Mouse (Mus musculus) kidney, embryonic 15.5 days (tissue): ENCODE measurements around the gene Gm42420. TPM values are rescaled to one million over a fixed set of nuclear protein-coding genes. Genes with fewer than 3 reads are reported as not detected.

Source experiments
- ATAC-seq: fragments of 200-750 bp; cut with Nextera tagmentation; replicated peaks from 2 replicates; pipeline ENCODE4 v1.8.0; 2017; ENCODE audit warnings: moderate TSS enrichment; ENCODE audit not compliant: low FRiP score
- H3K27ac ChIP-seq: fragments of 300-500 bp; sonication (generic); 2 replicates; pipeline ENCODE4 v1.5.1; 2015; ENCODE audit warnings: mild to moderate bottlenecking, inconsistent platforms
- H3K27me3 ChIP-seq: fragments of 300-500 bp; sonication (generic); 2 replicates; pipeline ENCODE4 v1.6.1; 2015; ENCODE audit warnings: inconsistent platforms
- H3K36me3 ChIP-seq: fragments of 300-500 bp; sonication (generic); 2 replicates; pipeline ENCODE4 v1.6.1; 2015; ENCODE audit warnings: inconsistent platforms
- H3K4me1 ChIP-seq: fragments of 300-500 bp; sonication (generic); 2 replicates; pipeline ENCODE4 v1.6.1; 2015; ENCODE audit warnings: inconsistent platforms
- H3K4me2 ChIP-seq: fragments of 300-500 bp; sonication (generic); 2 replicates; pipeline ENCODE4 v1.6.1; 2015; ENCODE audit warnings: moderate library complexity, mild to moderate bottlenecking, inconsistent platforms
- H3K4me3 ChIP-seq: fragments of 300-500 bp; sonication (generic); replicated peaks from 2 replicates; pipeline ENCODE4 v1.5.1; 2015; ENCODE audit warnings: mild to moderate bottlenecking, inconsistent platforms
- H3K9ac ChIP-seq: fragments of 300-500 bp; sonication (generic); 2 replicates; pipeline ENCODE4 v1.6.1; 2015; ENCODE audit warnings: mild to moderate bottlenecking, inconsistent platforms
- H3K9me3 ChIP-seq: fragments of 300-500 bp; sonication (generic); replicated peaks from 2 replicates; pipeline ENCODE4 v1.6.1; 2016; ENCODE audit warnings: inconsistent platforms
- WGBS: fragments of 180-500 bp; shearing (Covaris S2); methylation state at CpG from one replicate; pipeline ENCODE4 v1.1.7; 2015; ENCODE audit warnings: mixed read lengths; 5-methylcytosine and 5-hydroxymethylcytosine counted together
- polyA plus RNA-seq: library from polyadenylated mRNA; unstranded; fragments of >200 nt; fragmentation: Nextera tagmentation; extraction: Ambion mirVana; gene quantifications from 2 replicates; pipeline ENCODE4 v1.2.1, GENCODE M21; 2015

The Gm42420 gene
- polyA plus RNA-seq, 1 experiment from 2014 or later, result not detected

DNA sequence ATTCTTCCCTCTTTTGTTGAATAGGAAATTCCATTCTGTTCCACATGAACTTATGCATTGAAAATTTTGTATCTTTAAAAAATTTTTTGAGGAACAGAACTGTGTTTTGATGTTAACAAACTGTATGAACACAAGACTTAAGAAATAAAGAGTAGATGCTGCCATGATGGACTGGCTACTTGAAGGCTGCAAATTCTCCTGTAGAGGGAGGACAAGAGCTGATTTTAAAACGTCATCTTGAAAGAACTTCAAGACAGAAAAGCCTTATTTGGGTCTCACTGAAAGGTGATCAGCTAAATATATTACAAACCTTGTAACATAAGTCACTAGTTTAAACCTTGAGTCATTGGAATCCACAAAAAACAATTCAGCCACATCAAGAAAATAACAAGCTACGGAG, 24.7 kb downstream of the Gm42420 start:
- peaks cover 39% of the 10 kb centered on the region for H3K36me3 ChIP-seq
- no peak overlapping the region for H3K27ac ChIP-seq
- H3K4me2 ChIP-seq, result no peak overlapping the region
- H3K4me1 ChIP-seq, result peaks cover 4% of the 10 kb centered on the region; the same call in 1 of the 2 replicates
- no peak for ATAC-seq
- WGBS, result 60% methylated on average over 2 of the region's 2 CpGs
- no peaks in the 10 kb centered on the region for H3K9me3 ChIP-seq
- no peaks in the 10 kb centered on the region for H3K27me3 ChIP-seq
- no peak overlapping the region for H3K9ac ChIP-seq
- H3K4me3 ChIP-seq, result no peak overlapping the region

DNA sequence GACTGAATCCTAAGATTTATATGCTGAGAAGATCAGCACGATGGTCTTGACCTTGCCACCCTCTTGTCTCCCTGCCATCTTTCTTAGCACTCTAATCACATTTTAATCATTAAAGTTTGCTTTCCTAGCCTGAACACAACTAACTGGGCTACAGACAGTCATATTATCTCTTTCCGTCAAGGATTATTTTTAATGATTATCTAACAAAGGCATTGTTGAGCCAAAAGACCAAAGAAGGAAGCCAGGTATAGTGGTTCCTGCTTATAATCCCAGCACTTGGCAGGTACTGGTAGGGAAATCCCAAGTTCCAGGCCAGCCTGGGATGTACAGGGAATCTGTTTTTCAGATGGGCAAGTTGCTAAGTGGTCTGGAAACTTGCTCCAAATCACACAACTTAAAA, 25.7 kb downstream of the Gm42420 start:
- H3K36me3 ChIP-seq, result peaks cover 48% of the 10 kb centered on the region
- H3K4me1 ChIP-seq, result peaks cover 4% of the 10 kb centered on the region; the same call in 1 of the 2 replicates
- no peak for ATAC-seq
- no peak overlapping the region for H3K4me2 ChIP-seq
- no peaks in the 10 kb centered on the region for H3K27me3 ChIP-seq
- no peak overlapping the region for H3K4me3 ChIP-seq
- H3K9ac ChIP-seq, result no peak overlapping the region
- no peak overlapping the region for H3K27ac ChIP-seq
- no peaks in the 10 kb centered on the region for H3K9me3 ChIP-seq
- WGBS, result 89% methylated on average over 2 of the region's 2 CpGs

Other genes with a start within 250 kb of the Gm42420 start
- gene Slc37a3, start 208.1 kb upstream of the Gm42420 start, polyA plus RNA-seq, result 52.5 and 53.9 TPM in 2 replicates
- gene Rab19, start 204.6 kb upstream of the Gm42420 start, polyA plus RNA-seq, result 1.7 and 2.3 TPM in 2 replicates
- 59.8 and 60.2 TPM in 2 replicates for gene Mkrn1, start 165.3 kb upstream of the Gm42420 start, polyA plus RNA-seq
- 23.5 and 24.0 TPM in 2 replicates for gene Dennd2a, start 27.9 kb upstream of the Gm42420 start, polyA plus RNA-seq
- gene Adck2, start 11.9 kb upstream of the Gm42420 start, polyA plus RNA-seq, result 27.4 TPM in 2 replicates
- 347 and 379 TPM in 2 replicates for gene Ndufb2, start 6.8 kb downstream of the Gm42420 start, polyA plus RNA-seq
- gene Braf, start 139.7 kb downstream of the Gm42420 start, polyA plus RNA-seq, result 16.3 and 17.3 TPM in 2 replicates
- 196 and 209 TPM in 2 replicates for gene Mrps33, start 225.2 kb downstream of the Gm42420 start, polyA plus RNA-seq